Mouse (Mus musculus): ENCODE results near the gene Golt1a. TPM values are rescaled to one million over a fixed set of nuclear protein-coding genes. Genes with fewer than 3 reads are reported as not detected.

Gene Golt1a
- polyA plus RNA-seq, 1 experiment from 2014 or later: not detected

GRCm38 (mm10) chr1:133314364-133314763, 4.8 kb downstream of the Golt1a start:
- WGBS: 32% methylated on average over 8 of the region's 8 CpGs
- Histone ChIP-seq H3K9ac (ENCODE audit: low read depth, low read length) (no peak overlapping the region), H3K4me2 (ENCODE audit: low read length) (no peak overlapping the region), H3K4me3 (ENCODE audit: low read depth, low read length) (no peak overlapping the region), H3K27me3 (ENCODE audit: control insufficient read depth, insufficient read depth, low read depth, low read length) (no peaks in the 10 kb centered on the region), H3K9me3 (replicated peaks; ENCODE audit: control insufficient read depth, low read length, poor library complexity, severe bottlenecking) (no peaks in the 10 kb centered on the region), H3K27ac (ENCODE audit: low read length) (no peak overlapping the region), H3K4me1 (ENCODE audit: control insufficient read depth, insufficient read depth, low read length) (peaks cover 3% of the 10 kb centered on the region), H3K36me3 (ENCODE audit: control insufficient read depth, insufficient read depth, low read length) (no peaks in the 10 kb centered on the region)
- ATAC-seq: no peak

GRCm38 (mm10) chr1:133315775-133316174, 6.2 kb downstream of the Golt1a start:
- no peak for ATAC-seq
- Histone ChIP-seq H3K27ac (ENCODE audit: low read length) (no peak overlapping the region), H3K9ac (ENCODE audit: low read depth, low read length) (no peak overlapping the region), H3K4me3 (ENCODE audit: low read depth, low read length) (no peak overlapping the region), H3K36me3 (ENCODE audit: control insufficient read depth, insufficient read depth, low read length) (no peaks in the 10 kb centered on the region), H3K27me3 (ENCODE audit: control insufficient read depth, insufficient read depth, low read depth, low read length) (no peaks in the 10 kb centered on the region), H3K4me1 (ENCODE audit: control insufficient read depth, insufficient read depth, low read length) (peaks cover 3% of the 10 kb centered on the region), H3K9me3 (replicated peaks; ENCODE audit: control insufficient read depth, low read length, poor library complexity, severe bottlenecking) (no peaks in the 10 kb centered on the region), H3K4me2 (ENCODE audit: low read length) (no peak overlapping the region)
- 87% methylated on average over 6 of the region's 6 CpGs for WGBS

GRCm38 (mm10) chr1:133316577-133316976, 7.0 kb downstream of the Golt1a start:
- Histone ChIP-seq H3K36me3 (ENCODE audit: control insufficient read depth, insufficient read depth, low read length) (no peaks in the 10 kb centered on the region), H3K27me3 (ENCODE audit: control insufficient read depth, insufficient read depth, low read depth, low read length) (no peaks in the 10 kb centered on the region), H3K4me2 (ENCODE audit: low read length) (no peak overlapping the region), H3K27ac (ENCODE audit: low read length) (no peak overlapping the region), H3K4me3 (ENCODE audit: low read depth, low read length) (no peak overlapping the region), H3K4me1 (ENCODE audit: control insufficient read depth, insufficient read depth, low read length) (peaks cover 3% of the 10 kb centered on the region), H3K9me3 (replicated peaks; ENCODE audit: control insufficient read depth, low read length, poor library complexity, severe bottlenecking) (no peaks in the 10 kb centered on the region), H3K9ac (ENCODE audit: low read depth, low read length) (no peak overlapping the region)
- no peak for ATAC-seq
- 86% methylated on average over 4 of the region's 4 CpGs for WGBS

GRCm38 (mm10) chr1:133317149-133317548, 7.5 kb downstream of the Golt1a start:
- H3K36me3 ChIP-seq (ENCODE audit: control insufficient read depth, insufficient read depth, low read length): no peaks in the 10 kb centered on the region
- no peak for ATAC-seq
- H3K27me3 ChIP-seq (ENCODE audit: control insufficient read depth, insufficient read depth, low read depth, low read length): no peaks in the 10 kb centered on the region
- no peak overlapping the region for H3K4me2 ChIP-seq (ENCODE audit: low read length)
- no peak overlapping the region for H3K27ac ChIP-seq (ENCODE audit: low read length)
- WGBS: 72% methylated on average over 1 of the region's 1 CpGs
- no peak overlapping the region for H3K9ac ChIP-seq (ENCODE audit: low read depth, low read length)
- no peak overlapping the region for H3K4me3 ChIP-seq (ENCODE audit: low read depth, low read length)
- no peaks in the 10 kb centered on the region for H3K9me3 ChIP-seq (replicated peaks; ENCODE audit: control insufficient read depth, low read length, poor library complexity, severe bottlenecking)
- H3K4me1 ChIP-seq (ENCODE audit: control insufficient read depth, insufficient read depth, low read length): peaks cover 3% of the 10 kb centered on the region

- ATAC-seq: no peak
- no peak within 1 kb of the TSS for H3K4me3 ChIP-seq (ENCODE audit: low read depth, low read length)
- H3K9me3 ChIP-seq (replicated peaks; ENCODE audit: control insufficient read depth, low read length, poor library complexity, severe bottlenecking): no peaks in the 10 kb centered on the region
- H3K27ac ChIP-seq (ENCODE audit: low read length): no peak within 1 kb of the TSS
- no peaks in the 10 kb centered on the region for H3K27me3 ChIP-seq (ENCODE audit: control insufficient read depth, insufficient read depth, low read depth, low read length)
- H3K4me1 ChIP-seq (ENCODE audit: control insufficient read depth, insufficient read depth, low read length): no peaks in the 10 kb centered on the region
- no peak within 1 kb of the TSS for H3K9ac ChIP-seq (ENCODE audit: low read depth, low read length)
- H3K4me2 ChIP-seq (ENCODE audit: low read length): no peak within 1 kb of the TSS
- no peaks in the 10 kb centered on the region for H3K36me3 ChIP-seq (ENCODE audit: control insufficient read depth, insufficient read depth, low read length)
- 77% methylated on average over 13 of the region's 13 CpGs for WGBS
Observed at GRCm38 (mm10) chr1:133321267-133321925, 11.8 kb downstream of the Golt1a start, which contains the start of gene Kiss1. TSS of gene Kiss1 (plus strand) at chr1:133321875.

GRCm38 (mm10) chr1:133323333-133323732, 13.7 kb downstream of the Golt1a start:
- H3K4me2 ChIP-seq (ENCODE audit: low read length): no peak overlapping the region
- WGBS: 52% methylated on average over 5 of the region's 5 CpGs
- no peaks in the 10 kb centered on the region for H3K9me3 ChIP-seq (replicated peaks; ENCODE audit: control insufficient read depth, low read length, poor library complexity, severe bottlenecking)
- H3K9ac ChIP-seq (ENCODE audit: low read depth, low read length): no peak overlapping the region
- no peaks in the 10 kb centered on the region for H3K27me3 ChIP-seq (ENCODE audit: control insufficient read depth, insufficient read depth, low read depth, low read length)
- no peak for ATAC-seq
- peaks cover 1% of the 10 kb centered on the region; the same call in 1 of the 2 replicates for H3K4me1 ChIP-seq (ENCODE audit: control insufficient read depth, insufficient read depth, low read length)
- no peak overlapping the region for H3K4me3 ChIP-seq (ENCODE audit: low read depth, low read length)
- H3K27ac ChIP-seq (ENCODE audit: low read length): no peak overlapping the region
- no peaks in the 10 kb centered on the region for H3K36me3 ChIP-seq (ENCODE audit: control insufficient read depth, insufficient read depth, low read length)

GRCm38 (mm10) chr1:133325951-133326350, 16.4 kb downstream of the Golt1a start:
- no peak for ATAC-seq
- no peaks in the 10 kb centered on the region for H3K27me3 ChIP-seq (ENCODE audit: control insufficient read depth, insufficient read depth, low read depth, low read length)
- H3K9me3 ChIP-seq (replicated peaks; ENCODE audit: control insufficient read depth, low read length, poor library complexity, severe bottlenecking): no peaks in the 10 kb centered on the region
- H3K27ac ChIP-seq (ENCODE audit: low read length): no peak overlapping the region
- 86% methylated on average over 8 of the region's 8 CpGs for WGBS
- H3K9ac ChIP-seq (ENCODE audit: low read depth, low read length): no peak overlapping the region
- H3K36me3 ChIP-seq (ENCODE audit: control insufficient read depth, insufficient read depth, low read length): no peaks in the 10 kb centered on the region
- H3K4me1 ChIP-seq (ENCODE audit: control insufficient read depth, insufficient read depth, low read length): peaks cover 16% of the 10 kb centered on the region
- H3K4me3 ChIP-seq (ENCODE audit: low read depth, low read length): no peak overlapping the region
- no peak overlapping the region for H3K4me2 ChIP-seq (ENCODE audit: low read length)

- Histone ChIP-seq H3K27ac (ENCODE audit: low read length) (no peak overlapping the region), H3K36me3 (ENCODE audit: control insufficient read depth, insufficient read depth, low read length) (no peaks in the 10 kb centered on the region), H3K4me2 (ENCODE audit: low read length) (no peak overlapping the region), H3K9me3 (replicated peaks; ENCODE audit: control insufficient read depth, low read length, poor library complexity, severe bottlenecking) (no peaks in the 10 kb centered on the region), H3K4me1 (ENCODE audit: control insufficient read depth, insufficient read depth, low read length) (peaks cover 21% of the 10 kb centered on the region), H3K4me3 (ENCODE audit: low read depth, low read length) (no peak overlapping the region), H3K27me3 (ENCODE audit: control insufficient read depth, insufficient read depth, low read depth, low read length) (no peaks in the 10 kb centered on the region), H3K9ac (ENCODE audit: low read depth, low read length) (no peak overlapping the region)
- no peak for ATAC-seq
- WGBS: 61% methylated on average over 5 of the region's 5 CpGs
Observed at GRCm38 (mm10) chr1:133327094-133327493, 17.5 kb downstream of the Golt1a start.

GRCm38 (mm10) chr1:133328299-133328795, 18.7 kb downstream of the Golt1a start:
- WGBS: 47% methylated on average over 6 of the region's 6 CpGs
- Histone ChIP-seq H3K27ac (ENCODE audit: low read length) (no peak overlapping the region), H3K4me1 (ENCODE audit: control insufficient read depth, insufficient read depth, low read length) (peaks cover 21% of the 10 kb centered on the region), H3K27me3 (ENCODE audit: control insufficient read depth, insufficient read depth, low read depth, low read length) (no peaks in the 10 kb centered on the region), H3K4me2 (ENCODE audit: low read length) (no peak overlapping the region), H3K9ac (ENCODE audit: low read depth, low read length) (no peak overlapping the region), H3K9me3 (replicated peaks; ENCODE audit: control insufficient read depth, low read length, poor library complexity, severe bottlenecking) (no peaks in the 10 kb centered on the region), H3K4me3 (ENCODE audit: low read depth, low read length) (no peak overlapping the region), H3K36me3 (ENCODE audit: control insufficient read depth, insufficient read depth, low read length) (no peaks in the 10 kb centered on the region)
- no peak for ATAC-seq
